Mouse (Mus musculus) cerebellum, adult 2 months (tissue): ENCODE results near the gene Pigv. TPM values are rescaled to one million over a fixed set of nuclear protein-coding genes. Genes with fewer than 3 reads are reported as not detected.
A peak's percentile ranks its signal among the peaks of the same experiment; 100 is the strongest.

Experiments used
- DNase-seq, 2 experiments: peaks; one replicate each; pipeline ENCODE4 v3.0.0; 2021
- H3K27ac ChIP-seq: fragments of 200-500 bp; 2 replicates; pipeline ENCODE4 v1.5.1; 2012; ENCODE audit warnings: low read length, control low read depth, inconsistent platforms; ENCODE audit not compliant: insufficient read depth
- H3K27me3 ChIP-seq: fragments of 200-500 bp; 2 replicates; pipeline ENCODE4 v1.6.1; 2012; ENCODE audit warnings: inconsistent platforms, mild to moderate bottlenecking, low read length, moderate library complexity; ENCODE audit not compliant: control insufficient read depth, insufficient read depth
- H3K4me1 ChIP-seq: fragments of 200-500 bp; 2 replicates; pipeline ENCODE4 v1.6.1; 2011; ENCODE audit warnings: low read length; ENCODE audit not compliant: control insufficient read depth, insufficient read depth
- H3K4me3 ChIP-seq: fragments of 200-500 bp; replicated peaks from 2 replicates; pipeline ENCODE3; 2011; ENCODE audit warnings: mild to moderate bottlenecking, low read depth, low read length, control low read depth; ENCODE audit not compliant: insufficient read depth
- CTCF ChIP-seq: fragments of 200-500 bp; IDR thresholded peaks from 2 replicates; pipeline ENCODE4 v1.5.1; 2011; ENCODE audit warnings: low read depth, mild to moderate bottlenecking, control low read depth, low read length, moderate library complexity, borderline replicate concordance; ENCODE audit not compliant: insufficient read depth
- POLR2A ChIP-seq: fragments of 200-500 bp; IDR thresholded peaks from 2 replicates; pipeline ENCODE4 v1.6.1; 2011; ENCODE audit warnings: low read length, control low read depth, borderline replicate concordance; ENCODE audit not compliant: insufficient read depth
- WGBS: fragments of 180-500 bp; shearing (Covaris S2); methylation state at CpG from one replicate; pipeline ENCODE4 v1.1.7; 2018; 5-methylcytosine and 5-hydroxymethylcytosine counted together
- polyA plus RNA-seq: library from polyadenylated mRNA; depleted of rRNA; stranded (reverse); fragments of >200 nt; gene quantifications from 2 replicates; pipeline ENCODE4 v1.2.3, GENCODE M21; 2012

The Pigv gene
- polyA plus RNA-seq, 1 experiment: 11.1 TPM

DNA sequence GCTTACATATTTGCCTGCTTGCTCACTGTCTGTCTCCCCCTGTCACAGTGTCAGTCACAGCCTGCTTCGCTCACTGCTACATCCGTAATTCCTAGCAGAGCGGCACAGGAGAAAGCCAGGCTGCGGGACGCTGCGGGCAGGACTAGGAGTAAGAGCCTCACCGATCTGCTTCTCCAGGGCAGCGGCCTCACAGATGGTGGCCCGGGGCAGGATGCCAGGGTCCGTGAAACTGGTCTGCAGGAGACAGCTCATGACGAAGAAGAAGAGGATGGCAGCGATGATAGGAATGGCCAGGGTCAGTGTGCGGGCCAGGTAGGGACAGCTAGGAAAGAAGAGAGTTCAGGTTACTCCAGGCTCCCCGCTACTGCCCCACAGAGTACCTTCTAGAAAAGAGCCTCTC lies 45.4 kb downstream of the Pigv start:
- 21% methylated on average over 14 of the region's 14 CpGs for WGBS
- peak overlapping the region; percentile 45 for H3K27ac ChIP-seq
- H3K27me3 ChIP-seq: no peaks in the 10 kb centered on the region
- peaks cover 42% of the 10 kb centered on the region for H3K4me1 ChIP-seq
- TF ChIP-seq CTCF (no peak), POLR2A (no peak)
- DNase-seq: peak; percentile 86 to 87
- no peak overlapping the region for H3K4me3 ChIP-seq

DNA sequence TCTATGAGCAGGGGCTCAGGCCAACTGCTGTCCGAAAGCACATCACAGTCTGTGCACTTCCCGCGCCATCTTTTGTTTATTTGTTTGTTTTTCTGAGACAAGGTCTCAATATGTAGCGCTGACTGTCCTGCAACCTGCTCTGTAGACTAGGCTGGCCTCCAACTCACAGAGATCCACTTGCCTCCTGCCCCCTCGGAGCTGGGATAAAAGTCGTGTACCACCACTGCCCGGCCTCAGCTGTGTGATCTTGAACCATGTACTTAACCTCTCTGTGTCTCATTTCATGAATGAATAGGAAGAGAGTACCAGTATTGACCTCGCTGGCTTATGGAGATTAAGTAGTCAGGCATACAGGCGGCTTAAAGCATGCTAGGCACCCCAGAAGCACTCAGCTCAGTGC lies 45.8 kb downstream of the Pigv start:
- no peak for DNase-seq
- Histone ChIP-seq H3K27ac (peak overlapping the region; percentile 45), H3K4me3 (no peak overlapping the region), H3K4me1 (peaks cover 43% of the 10 kb centered on the region), H3K27me3 (no peaks in the 10 kb centered on the region)
- WGBS: 69% methylated on average over 9 of the region's 9 CpGs
- no peak for TF ChIP-seq POLR2A
- no peak for TF ChIP-seq CTCF

DNA sequence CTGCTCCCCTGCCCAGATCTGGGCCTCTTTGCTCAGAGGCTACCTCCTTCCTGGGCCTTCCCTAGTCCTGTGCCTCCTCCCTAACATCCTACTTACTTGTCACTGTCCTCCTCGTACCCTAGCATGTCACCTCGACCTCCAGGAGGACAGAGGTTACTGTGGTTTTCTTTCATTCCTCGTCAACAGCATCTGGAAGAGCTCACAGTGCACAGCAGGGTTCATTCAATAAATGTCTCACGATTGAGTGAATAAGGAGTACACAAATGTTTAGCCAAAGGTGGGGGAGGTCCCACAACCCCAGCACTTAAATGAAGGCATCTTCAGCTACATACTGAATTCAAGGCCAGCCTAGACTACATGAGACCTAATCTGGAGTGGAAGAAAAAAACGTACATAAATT lies 46.2 kb downstream of the Pigv start:
- Histone ChIP-seq H3K27me3 (no peaks in the 10 kb centered on the region), H3K27ac (peak overlapping the region; percentile 63), H3K4me1 (peaks cover 42% of the 10 kb centered on the region), H3K4me3 (no peak overlapping the region)
- TF ChIP-seq CTCF: no peak
- no peak for TF ChIP-seq POLR2A
- 39% methylated on average over 5 of the region's 5 CpGs for WGBS
- no peak for DNase-seq

DNA sequence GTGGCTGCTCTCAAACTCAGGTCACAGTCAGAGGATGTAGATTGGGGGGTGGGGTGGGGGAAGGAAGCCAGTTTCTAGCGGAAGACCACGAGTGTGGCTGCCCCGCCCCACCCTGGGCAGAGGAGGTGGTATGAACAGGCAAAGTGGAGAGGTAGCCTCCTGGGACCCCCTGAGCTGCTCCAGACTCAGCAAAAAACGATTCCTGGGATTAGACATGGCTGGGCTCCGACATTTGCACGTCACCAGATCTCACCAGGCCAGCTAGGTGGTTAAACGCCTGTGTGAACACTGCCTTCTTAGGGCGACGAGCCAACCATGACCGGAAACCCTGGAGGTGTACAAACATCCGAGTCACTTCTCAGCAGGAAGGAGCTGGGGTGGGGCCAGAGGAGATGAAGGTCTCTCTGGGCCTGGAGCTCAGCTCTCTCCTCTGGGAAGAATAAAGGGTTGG lies 46.8 kb downstream of the Pigv start:
- WGBS: 41% methylated on average over 11 of the region's 11 CpGs
- DNase-seq: peak in 1 of 2 experiments; percentile 48
- H3K27me3 ChIP-seq: no peaks in the 10 kb centered on the region

DNA sequence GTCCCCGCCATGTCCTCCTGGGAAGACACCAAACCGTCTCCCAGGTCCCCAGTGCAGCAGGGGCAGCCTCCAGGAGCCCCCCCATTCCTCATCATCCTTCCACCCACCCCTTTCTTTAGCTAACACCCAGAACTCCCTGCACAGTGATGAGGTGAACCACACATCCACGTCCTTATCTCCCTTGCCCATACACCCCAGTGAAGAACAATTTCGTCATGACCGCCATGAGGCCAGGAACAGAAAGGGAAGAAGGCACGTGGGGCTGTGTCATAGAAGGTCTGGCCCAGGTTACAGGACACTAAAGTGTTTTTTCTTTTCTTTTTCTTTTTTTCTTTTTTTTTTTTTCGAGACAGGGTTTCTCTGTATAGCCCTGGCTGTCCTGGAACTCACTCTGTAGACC lies 47.6 kb downstream of the Pigv start:
- no peak for TF ChIP-seq CTCF
- WGBS: 88% methylated on average over 7 of the region's 7 CpGs
- no peaks in the 10 kb centered on the region for H3K27me3 ChIP-seq
- no peak overlapping the region for H3K27ac ChIP-seq
- H3K4me3 ChIP-seq: no peak overlapping the region
- DNase-seq: no peak
- peaks cover 32% of the 10 kb centered on the region for H3K4me1 ChIP-seq

More for the DNA sequence above, 46.8 kb downstream of the Pigv start:
- TF ChIP-seq CTCF (no peak), POLR2A (no peak)
- Histone ChIP-seq H3K27ac (peak overlapping the region; percentile 38), H3K4me1 (peaks cover 37% of the 10 kb centered on the region), H3K4me3 (no peak overlapping the region)

DNA sequence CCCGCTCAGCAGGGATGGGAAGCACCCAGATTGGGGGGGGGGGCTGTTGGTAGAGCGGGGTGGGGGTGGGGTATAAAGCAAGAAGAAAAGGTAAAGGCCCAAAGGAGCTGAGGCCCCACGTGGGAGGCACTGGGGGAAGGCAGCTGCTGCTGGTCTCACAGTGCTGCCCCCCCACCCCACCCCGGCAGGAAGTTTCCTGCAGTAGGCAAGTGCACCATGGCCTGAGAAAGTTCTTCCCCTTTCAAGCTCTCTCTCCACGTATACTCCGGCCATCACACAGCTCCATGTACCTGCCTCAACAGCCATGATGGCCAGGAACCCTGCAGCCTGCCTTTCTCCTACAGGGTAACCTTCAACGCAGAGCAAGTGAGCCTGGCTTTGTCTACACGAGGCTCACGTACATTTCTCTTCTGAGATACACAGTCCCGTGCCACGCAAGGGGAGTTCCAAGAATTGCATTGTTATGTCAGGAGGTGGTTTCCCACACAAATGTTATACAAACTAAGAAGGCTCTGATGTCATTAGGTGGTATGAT lies 50.2 kb downstream of the Pigv start:
- Histone ChIP-seq H3K4me1 (peaks cover 31% of the 10 kb centered on the region), H3K27ac (no peak overlapping the region), H3K27me3 (no peaks in the 10 kb centered on the region), H3K4me3 (no peak overlapping the region)
- TF ChIP-seq CTCF: no peak
- TF ChIP-seq POLR2A: no peak
- DNase-seq: no peak
- WGBS: 61% methylated on average over 11 of the region's 11 CpGs

DNA sequence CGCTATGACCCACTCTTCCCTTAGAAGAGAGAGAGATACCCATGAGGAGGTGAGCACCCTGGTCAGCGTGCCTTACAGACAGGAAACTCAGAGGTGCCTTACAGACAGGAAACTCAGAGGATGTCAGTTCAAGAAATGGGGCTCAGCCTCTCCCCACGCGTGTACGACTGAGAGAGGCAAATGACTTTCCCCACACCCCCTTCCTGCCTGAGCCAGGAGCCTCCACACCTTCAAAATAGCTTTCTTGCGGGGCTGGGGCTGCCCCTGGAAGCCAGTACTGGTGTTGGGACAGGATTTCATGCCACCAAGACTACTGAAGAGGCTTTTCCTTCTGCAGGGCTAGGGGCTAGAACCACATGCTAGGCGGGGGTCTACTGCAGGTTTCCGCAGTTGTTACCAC lies 51.8 kb downstream of the Pigv start:
- 95% methylated on average over 8 of the region's 8 CpGs for WGBS
- Histone ChIP-seq H3K4me3 (no peak overlapping the region), H3K4me1 (peaks cover 17% of the 10 kb centered on the region), H3K27me3 (no peaks in the 10 kb centered on the region), H3K27ac (no peak overlapping the region)
- DNase-seq: no peak
- TF ChIP-seq CTCF: no peak
- TF ChIP-seq POLR2A: no peak

DNA sequence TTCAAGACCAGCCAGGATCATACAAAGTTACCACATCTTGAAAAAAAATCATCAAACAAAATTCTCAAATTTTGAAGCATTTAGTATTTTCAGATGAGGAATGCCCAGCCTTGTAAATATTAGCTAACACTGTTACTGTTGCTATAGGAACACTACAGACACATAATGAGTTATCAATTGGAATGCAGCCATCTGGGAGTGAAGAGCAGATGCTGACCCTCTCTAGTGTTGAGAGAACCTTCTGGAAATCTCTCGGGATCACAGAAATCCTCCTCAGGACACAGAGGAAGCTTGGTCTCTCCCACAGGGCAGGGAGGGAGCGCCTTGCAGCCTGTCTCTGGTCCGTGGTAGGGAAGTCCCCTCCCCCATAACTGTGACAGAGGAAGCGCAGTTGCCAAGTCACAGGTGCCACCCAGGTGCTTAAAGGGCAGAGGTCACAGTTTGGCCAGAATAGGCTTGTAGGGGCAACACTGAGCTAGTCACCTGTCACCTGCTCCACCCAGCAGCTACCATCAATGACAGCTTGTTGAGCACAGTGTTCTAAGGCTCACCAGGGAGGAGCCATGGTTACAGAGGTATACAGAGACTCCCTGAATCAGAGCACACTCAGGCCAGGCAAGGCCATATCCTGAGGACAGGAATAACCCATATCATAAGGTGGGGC lies 52.8 kb downstream of the Pigv start:
- peaks cover 16% of the 10 kb centered on the region for H3K4me1 ChIP-seq
- H3K27ac ChIP-seq: no peak overlapping the region
- WGBS: 44% methylated on average over 4 of the region's 4 CpGs
- DNase-seq: no peak
- TF ChIP-seq CTCF (no peak), POLR2A (no peak)
- no peak overlapping the region for H3K4me3 ChIP-seq
- no peaks in the 10 kb centered on the region for H3K27me3 ChIP-seq

DNA sequence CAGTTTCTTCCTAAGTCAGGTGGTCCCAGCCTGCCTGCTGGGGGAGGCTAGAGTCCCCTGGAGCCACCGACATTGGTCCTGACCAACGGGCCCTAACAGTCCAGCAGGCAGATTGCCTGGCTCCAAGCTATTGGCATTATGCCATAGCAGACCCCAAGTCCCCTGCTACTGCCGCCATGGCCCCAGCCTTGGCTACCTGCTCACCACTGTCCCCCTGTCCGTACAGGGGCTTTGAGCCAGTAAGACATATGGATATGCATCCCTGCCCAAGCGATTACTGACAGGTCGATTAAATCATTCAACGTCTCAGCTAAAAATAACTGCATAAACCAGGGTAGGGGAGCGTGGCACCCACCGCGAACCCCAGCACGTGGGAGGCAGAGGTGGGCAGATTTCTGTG lies 54.5 kb downstream of the Pigv start:
- DNase-seq: no peak
- H3K4me1 ChIP-seq: peaks cover 21% of the 10 kb centered on the region
- no peak overlapping the region for H3K27ac ChIP-seq
- H3K4me3 ChIP-seq: no peak overlapping the region
- TF ChIP-seq POLR2A (no peak), CTCF (no peak)
- no peaks in the 10 kb centered on the region for H3K27me3 ChIP-seq
- 19% methylated on average over 11 of the region's 11 CpGs for WGBS
